Mouse (Mus musculus): ENCODE data around the gene Fbn1.

GRCm38 (mm10) chr2:125355216-125355971 is 152.4 kb downstream of the Fbn1 start:
- TF ChIP-seq CTCF (IDR thresholded peaks at IDR 0.05; ENCODE audit: low read depth) (no peak), EP300 (IDR thresholded peaks at IDR 0.05; ENCODE audit: low read depth) (no peak)
